Mouse (Mus musculus): ENCODE results near the gene Casp1. TPM values are rescaled to one million over a fixed set of nuclear protein-coding genes. Genes with fewer than 3 reads are reported as not detected.

Gene Casp1
- total and polyA plus RNA-seq, 3 experiments: 66.0 to 138 (median 90.3) TPM

- peaks cover 23% of the 10 kb centered on the region for H3K79me2 ChIP-seq (replicated peaks; ENCODE audit: control insufficient read depth, extremely low read depth, insufficient read depth, poor library complexity, severe bottlenecking)
- H3K4me1 ChIP-seq (ENCODE audit: control insufficient read depth in 1 of 2, insufficient read depth in 2 of 2): peaks cover 0 to 30% of the 10 kb centered on the region in 2 experiments; a peak in 2 of 4 replicates
- in situ Hi-C loops (cut with MboI; ENCODE audit: low pct_ligation_motif_present, low pct_unique_long_range_greater_than_20kb, low sequenced_read_pairs) (loop anchor here (10.0 kb wide), 1 partner anchor 154 kb away; no protein-coding TSS in a partner anchor), dilution Hi-C loops (cut with MboI; ENCODE audit: extremely low pct_ligation_motif_present, extremely low pct_unique_long_range_greater_than_20kb, low sequenced_read_pairs) (no loop called here)
- peak overlapping the region; percentile 95 for H3K27ac ChIP-seq (ENCODE audit: insufficient read depth, low read depth)
- H3K4me2 ChIP-seq (ENCODE audit: insufficient read depth, low read depth, poor library complexity, severe bottlenecking): peak overlapping the region; percentile 89
- H3K4me3 ChIP-seq (replicated peaks in 1 of 3; ENCODE audit: low read depth in 2 of 3, low read length in 2 of 3, poor library complexity in 1 of 3): peak overlapping the region; percentile 58 to 93 (median 84)
- H3K9me3 ChIP-seq (replicated peaks; ENCODE audit: low read length): no peaks in the 10 kb centered on the region
- H3K36me3 ChIP-seq (replicated peaks in 1 of 2; ENCODE audit: control insufficient read depth in 1 of 2, insufficient read depth in 1 of 2, low read length in 1 of 2): peaks cover 2 to 13% of the 10 kb centered on the region in 2 experiments
- TF ChIP-seq EP300 (IDR thresholded peaks at IDR 0.05; ENCODE audit: low read length) (0 out of 2 replicates have a peak, but pooled peaks have one; percentile 27), CTCF (conservative IDR thresholded peaks at IDR 0.05 in 1 of 2, IDR thresholded peaks at IDR 0.05 in 1 of 2; ENCODE audit: low read depth in 2 of 2, low read length in 2 of 2) (no peak), SIN3A (IDR thresholded peaks at IDR 0.05; ENCODE audit: low read length) (0 out of 2 replicates have a peak, but pooled peaks have one; percentile 27), MAFK (IDR thresholded peaks at IDR 0.05; ENCODE audit: insufficient replicate concordance, low read length) (peak; percentile 80), IRF4 (IDR thresholded peaks at IDR 0.05; ENCODE audit: low read depth, low read length) (peak; percentile 53; the same call in 1 of the 2 replicates), MXI1 (IDR thresholded peaks at IDR 0.05; ENCODE audit: low read depth, low read length) (no peak), ZMIZ1 (IDR thresholded peaks at IDR 0.05; ENCODE audit: low read depth, low read length) (0 out of 2 replicates have a peak, but pooled peaks have one; percentile 9), JUND (conservative IDR thresholded peaks at IDR 0.05; ENCODE audit: low read depth, low read length) (peak; percentile 50; the same call in 1 of the 2 replicates), POLR2A (IDR thresholded peaks at IDR 0.05; ENCODE audit: low read depth, low read length) (no peak), ETS1 (conservative IDR thresholded peaks at IDR 0.05; ENCODE audit: low read depth, low read length) (peak; percentile 44; the same call in 1 of the 2 replicates)
- DNase-seq (ENCODE audit: extremely low read depth): no peak
- H3K27me3 ChIP-seq (replicated peaks): no peaks in the 10 kb centered on the region
- H3K9ac ChIP-seq (ENCODE audit: insufficient read depth, low read depth): peak overlapping the region; percentile 99
Observed at GRCm38 (mm10) chr9:5299132-5299381, 740 bp downstream of the Casp1 start.

- peak within 1 kb of the TSS; percentile 56 to 88 (median 75) for H3K4me3 ChIP-seq (replicated peaks in 1 of 3; ENCODE audit: low read depth in 2 of 3, low read length in 2 of 3, poor library complexity in 1 of 3)
- peak; percentile 80 for DNase-seq (ENCODE audit: extremely low read depth)
- peaks cover 5 to 14% of the 10 kb centered on the region in 2 experiments for H3K36me3 ChIP-seq (replicated peaks in 1 of 2; ENCODE audit: control insufficient read depth in 1 of 2, insufficient read depth in 1 of 2, low read length in 1 of 2)
- H3K27me3 ChIP-seq (replicated peaks): no peaks in the 10 kb centered on the region
- H3K79me2 ChIP-seq (replicated peaks; ENCODE audit: control insufficient read depth, extremely low read depth, insufficient read depth, poor library complexity, severe bottlenecking): peaks cover 33% of the 10 kb centered on the region
- H3K9ac ChIP-seq (ENCODE audit: insufficient read depth, low read depth): peak within 1 kb of the TSS; percentile 97
- peak; percentile 81 for TF ChIP-seq ETS1 (conservative IDR thresholded peaks at IDR 0.05; ENCODE audit: low read depth, low read length)
- TF ChIP-seq MYC (IDR thresholded peaks at IDR 0.05; ENCODE audit: low read depth, low read length): no peak
- no peak for TF ChIP-seq MAZ (IDR thresholded peaks at IDR 0.05; ENCODE audit: low read depth, low read length)
- peak; percentile 46; the same call in 1 of the 2 replicates for TF ChIP-seq ELF1 (IDR thresholded peaks at IDR 0.05; ENCODE audit: low read depth, low read length)
- peak; percentile 93 for TF ChIP-seq ZNF384 (IDR thresholded peaks at IDR 0.05; ENCODE audit: low read depth, low read length)
- 0 out of 2 replicates have a peak, but pooled peaks have one; percentile 23 for TF ChIP-seq ZMIZ1 (IDR thresholded peaks at IDR 0.05; ENCODE audit: low read depth, low read length)
- 0 out of 2 replicates have a peak, but pooled peaks have one; percentile 19 for TF ChIP-seq MAFK (IDR thresholded peaks at IDR 0.05; ENCODE audit: insufficient replicate concordance, low read length)
- TF ChIP-seq EP300 (IDR thresholded peaks at IDR 0.05; ENCODE audit: low read length): peak; percentile 84
- peak; percentile 89 for TF ChIP-seq IRF4 (IDR thresholded peaks at IDR 0.05; ENCODE audit: low read depth, low read length)
- TF ChIP-seq TCF12 (IDR thresholded peaks at IDR 0.05; ENCODE audit: low read depth, low read length): peak; percentile 78; the same call in 1 of the 2 replicates
- no peak for TF ChIP-seq ZC3H11A (IDR thresholded peaks at IDR 0.05; ENCODE audit: low read depth, low read length)
- no peak for TF ChIP-seq UBTF (IDR thresholded peaks at IDR 0.05; ENCODE audit: low read depth, low read length)
- peak; percentile 62 for TF ChIP-seq POLR2A (IDR thresholded peaks at IDR 0.05; ENCODE audit: low read depth, low read length)
- TF ChIP-seq JUND (conservative IDR thresholded peaks at IDR 0.05; ENCODE audit: low read depth, low read length): peak; percentile 38; the same call in 1 of the 2 replicates
- no peak for TF ChIP-seq E2F4 (IDR thresholded peaks at IDR 0.05; ENCODE audit: insufficient replicate concordance, low read depth, low read length)
- peak; percentile 47 for TF ChIP-seq SIN3A (IDR thresholded peaks at IDR 0.05; ENCODE audit: low read length)
- TF ChIP-seq BHLHE40 (IDR thresholded peaks at IDR 0.05; ENCODE audit: low read depth, low read length): peak; percentile 36; the same call in 1 of the 2 replicates
- TF ChIP-seq POLR2AphosphoS2 (IDR thresholded peaks at IDR 0.05; ENCODE audit: low read depth, low read length): peak; percentile 74; the same call in 1 of the 2 replicates
- peak; percentile 82 for TF ChIP-seq MEF2A (IDR thresholded peaks at IDR 0.05; ENCODE audit: borderline replicate concordance, low read depth, low read length)
- 0 out of 2 replicates have a peak, but pooled peaks have one; percentile 40 for TF ChIP-seq TBP (conservative IDR thresholded peaks at IDR 0.05; ENCODE audit: low read depth, low read length)
- dilution Hi-C loops (cut with MboI; ENCODE audit: extremely low pct_ligation_motif_present, extremely low pct_unique_long_range_greater_than_20kb, low sequenced_read_pairs): no loop called here
- in situ Hi-C loops (cut with MboI; ENCODE audit: low pct_ligation_motif_present, low pct_unique_long_range_greater_than_20kb, low sequenced_read_pairs): no loop called here
- H3K4me2 ChIP-seq (ENCODE audit: insufficient read depth, low read depth, poor library complexity, severe bottlenecking): peak within 1 kb of the TSS; percentile 71; the same call in 1 of the 2 replicates
- peak within 1 kb of the TSS; percentile 77 for H3K27ac ChIP-seq (ENCODE audit: insufficient read depth, low read depth)
- H3K4me1 ChIP-seq (ENCODE audit: control insufficient read depth in 1 of 2, insufficient read depth in 2 of 2): peaks cover 0 to 19% of the 10 kb centered on the region in 2 experiments; a peak in 2 of 4 replicates
- no peaks in the 10 kb centered on the region for H3K9me3 ChIP-seq (replicated peaks; ENCODE audit: low read length)
Observed at GRCm38 (mm10) chr9:5308561-5308960, 10.2 kb downstream of the Casp1 start, which contains the start of gene Casp4. Gene Casp4 (plus strand): TSS chr9:5308828.
